Mouse (Mus musculus) right cerebral cortex, postnatal 10 days (tissue): Measurements from ENCODE around the gene Olfr410.

Experiments
- DNase-seq, 2 experiments: peaks; one replicate each; pipeline ENCODE4 v3.0.0; 2021; ENCODE audit warnings: low spot score in 2 of 2

Gene Olfr410

DNA sequence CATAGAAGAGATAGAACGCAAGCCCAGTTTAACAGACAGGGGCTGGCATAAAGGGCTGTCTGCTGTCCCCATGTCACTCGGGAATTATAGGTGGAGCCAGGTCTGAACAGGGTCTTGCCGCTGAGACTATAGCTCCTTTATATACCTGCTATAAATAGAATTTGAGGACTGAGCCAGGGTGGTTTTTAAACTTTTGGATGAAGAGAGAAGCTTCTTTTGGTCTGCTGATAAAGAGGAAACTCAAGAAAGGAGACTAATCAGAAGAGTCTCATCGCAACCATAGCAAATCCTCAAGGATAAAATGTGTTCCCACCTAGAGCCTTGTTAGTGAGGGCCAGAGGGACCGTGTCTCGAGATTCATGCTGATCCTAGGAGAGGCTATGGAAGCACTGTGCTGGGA, at the start of gene Olfr410:
Gene Olfr410 (minus strand): TSS at position 101 of the 400 bp plus-strand sequence.
- DNase-seq = no peak

DNA sequence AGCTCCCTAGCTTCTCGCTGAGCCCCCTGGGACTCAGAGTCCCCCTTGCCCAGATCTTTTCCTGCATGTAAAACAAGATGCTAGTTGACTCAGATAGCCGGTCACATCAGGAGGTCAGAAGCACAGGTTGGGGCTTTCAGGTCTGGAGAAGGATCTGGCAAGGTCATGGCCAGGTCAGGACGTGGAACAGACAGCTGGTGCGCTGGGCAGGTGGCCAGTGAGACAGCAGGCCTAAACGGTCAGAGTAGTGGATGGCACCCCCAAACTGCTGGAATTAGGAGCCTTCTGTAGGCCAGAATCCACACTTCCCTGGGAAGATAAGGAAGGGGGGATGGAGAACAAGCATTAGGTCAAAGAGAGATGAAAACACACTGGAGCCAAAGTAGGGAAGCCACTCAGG, 49.4 kb upstream of the Olfr410 start:
- DNase-seq = no peak

DNA sequence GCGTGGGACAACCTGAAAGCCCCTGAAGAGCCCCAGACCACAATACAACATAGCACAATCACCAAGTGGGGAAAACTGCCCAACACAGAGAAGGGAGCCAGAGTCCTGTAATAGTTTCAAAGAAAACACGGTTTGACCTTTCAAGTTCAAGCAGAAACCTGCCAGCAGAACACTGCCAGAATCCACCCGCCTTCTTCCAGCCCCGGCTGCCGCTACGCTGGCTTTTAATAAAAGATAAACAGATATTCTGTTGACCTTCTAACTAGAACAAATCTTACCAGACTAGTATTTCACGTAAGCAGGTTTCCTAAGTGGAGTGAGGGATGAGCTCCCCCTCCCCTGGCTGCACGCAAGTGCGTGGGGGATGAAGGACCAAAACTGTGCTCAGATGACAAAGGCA, 47.8 kb upstream of the Olfr410 start:
- no peak for DNase-seq

DNA sequence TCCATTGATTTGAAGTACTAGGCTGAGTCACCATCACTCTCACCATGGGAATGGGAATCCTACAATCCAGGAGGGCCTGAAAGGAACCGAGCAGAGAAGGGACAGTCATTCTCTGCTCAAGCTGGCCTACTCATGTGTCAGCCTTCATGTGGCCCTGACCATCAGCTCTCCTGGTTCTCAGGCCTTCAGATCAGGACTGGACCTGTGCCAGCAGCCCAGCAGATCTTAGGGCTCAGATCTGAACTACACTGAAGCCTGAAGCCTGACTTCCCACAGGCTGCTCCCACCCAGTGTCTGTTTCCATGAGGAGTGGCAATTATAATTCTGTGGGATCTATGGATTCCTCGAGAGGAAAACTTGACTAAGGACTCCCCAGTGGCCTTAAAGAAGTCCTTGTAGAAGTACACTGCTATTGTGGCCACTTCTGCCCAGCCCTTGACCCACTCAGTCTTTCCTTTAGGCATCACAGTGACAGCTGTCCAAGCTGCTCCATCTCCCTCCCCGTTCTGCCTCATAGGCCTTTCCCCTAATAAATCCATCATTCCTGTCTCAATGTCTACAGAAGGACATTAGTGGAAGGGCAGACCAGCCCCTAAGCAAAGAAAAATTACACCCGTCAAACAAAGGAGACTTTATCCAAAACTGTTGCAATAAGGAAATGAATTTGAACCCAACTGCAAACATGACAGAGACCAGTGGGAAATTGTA, 41.5 kb upstream of the Olfr410 start:
- DNase-seq = no peak

DNA sequence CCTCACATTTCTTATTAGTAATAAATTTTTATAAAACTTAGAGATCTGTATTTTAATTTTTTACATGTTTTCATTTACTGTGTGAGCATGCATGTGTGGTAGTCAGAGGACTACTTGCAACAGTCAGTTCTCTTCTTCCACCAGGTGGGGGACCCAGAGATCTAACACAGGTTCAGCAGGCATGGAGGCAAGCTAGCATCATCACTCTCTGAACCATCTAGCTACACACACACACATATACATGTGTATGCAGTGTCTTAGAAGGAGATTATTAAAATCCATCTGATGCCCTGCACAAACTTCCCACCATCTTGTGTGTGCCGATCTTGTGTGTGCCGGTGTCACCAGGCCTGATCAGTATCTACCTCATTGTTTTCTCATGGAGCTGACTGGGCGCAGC, 39.0 kb upstream of the Olfr410 start:
- DNase-seq = peak; percentile 87 to 89

DNA sequence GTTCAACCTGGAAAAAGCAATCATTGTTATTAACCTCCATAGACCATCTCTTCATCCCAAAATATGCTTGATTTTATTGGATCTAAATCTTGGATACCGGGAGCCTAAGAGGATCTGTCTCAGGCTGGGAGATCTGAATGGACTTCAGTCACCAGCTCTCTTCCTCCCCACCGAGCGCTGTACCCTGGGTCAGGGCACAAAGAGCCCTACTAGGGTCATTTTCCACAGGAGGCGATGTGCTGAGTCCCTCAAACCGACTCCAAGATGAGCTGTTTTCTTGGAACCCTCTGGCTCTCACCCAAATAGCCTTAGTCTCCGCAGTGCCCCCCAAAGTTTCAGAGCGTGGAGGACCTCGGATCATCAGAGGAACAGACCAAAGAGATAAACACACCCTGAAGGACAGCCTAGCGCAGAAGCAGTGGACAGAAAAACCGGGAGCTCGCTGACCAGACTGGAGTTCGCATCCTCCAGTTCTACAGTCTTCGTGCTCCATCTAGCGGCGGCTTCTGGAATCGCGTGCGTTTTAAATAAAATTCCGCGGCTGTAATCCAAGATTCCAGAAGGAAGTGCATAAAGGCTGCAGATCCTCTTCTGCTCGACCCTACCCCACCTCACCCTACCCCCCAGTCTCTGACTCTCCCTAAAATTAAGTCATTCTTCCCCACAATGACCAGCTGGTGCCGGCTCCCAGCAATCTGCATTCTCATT, 33.7 kb upstream of the Olfr410 start:
- DNase-seq = peak; percentile 82 to 87

DNA sequence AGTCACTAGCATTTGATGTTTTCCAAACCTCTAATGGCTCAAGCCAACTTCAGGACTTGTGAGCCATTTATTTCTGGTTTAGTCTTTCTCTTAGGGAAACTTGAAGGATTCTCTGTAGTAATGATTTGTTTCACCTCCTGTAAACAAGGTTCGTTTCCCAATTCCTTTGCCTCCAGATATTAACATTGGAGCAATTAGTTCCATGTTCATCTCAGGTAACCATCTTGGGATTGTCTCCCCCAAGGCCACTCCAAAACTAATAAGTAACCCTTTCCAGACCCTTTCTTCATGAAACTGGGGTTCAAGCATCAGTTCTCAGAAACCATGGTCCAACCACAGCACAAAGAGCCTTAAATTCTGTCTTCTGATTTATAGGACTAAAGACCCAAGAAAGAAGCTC, 23.9 kb upstream of the Olfr410 start, which contains the start of gene Olfr412:
Gene Olfr412 (plus strand): TSS at position 301 of the 400 bp plus-strand sequence.
- no peak for DNase-seq

DNA sequence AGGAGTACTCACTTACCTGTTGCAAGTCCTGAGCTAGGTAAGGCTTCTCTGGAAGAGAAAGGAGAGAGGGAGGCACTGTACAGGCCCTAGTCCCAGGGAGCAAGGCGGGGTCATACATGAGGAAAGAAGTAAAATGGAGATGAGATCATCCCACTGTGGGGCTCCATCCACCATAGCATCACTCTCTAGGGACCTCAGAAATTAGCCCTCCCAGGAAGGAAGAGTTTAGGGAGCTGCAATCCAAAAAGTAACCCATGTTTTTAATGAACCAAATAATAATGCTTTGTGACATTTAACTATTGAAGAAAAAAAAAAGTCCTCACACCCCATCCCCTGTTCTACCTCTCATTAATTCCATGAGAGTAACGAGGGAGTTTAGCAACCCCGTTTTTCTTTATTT, 14.7 kb upstream of the Olfr410 start, which contains the start of gene Olfr411:
Gene Olfr411 (minus strand): TSS at position 101 of the 400 bp plus-strand sequence.
- DNase-seq = no peak

DNA sequence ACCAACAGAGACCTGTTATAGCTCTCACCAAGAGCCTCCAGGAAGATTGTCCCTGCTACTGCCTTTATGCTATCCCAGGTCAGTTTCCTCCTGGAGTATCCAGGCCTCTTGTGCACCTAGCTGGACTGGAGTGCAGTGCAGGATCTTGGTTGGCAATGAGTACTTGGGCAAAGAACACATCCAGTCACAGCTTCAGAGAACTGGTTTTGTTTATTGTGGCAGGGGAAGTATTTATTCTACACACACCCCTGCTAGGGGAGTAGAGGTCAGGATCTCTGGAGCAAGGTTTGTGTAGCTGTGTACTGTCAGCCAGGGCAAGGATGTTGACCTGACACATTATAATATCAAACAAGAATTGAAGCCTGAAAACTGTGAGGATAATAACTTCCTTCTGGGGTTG, 9.1 kb downstream of the Olfr410 start:
- no peak for DNase-seq

DNA sequence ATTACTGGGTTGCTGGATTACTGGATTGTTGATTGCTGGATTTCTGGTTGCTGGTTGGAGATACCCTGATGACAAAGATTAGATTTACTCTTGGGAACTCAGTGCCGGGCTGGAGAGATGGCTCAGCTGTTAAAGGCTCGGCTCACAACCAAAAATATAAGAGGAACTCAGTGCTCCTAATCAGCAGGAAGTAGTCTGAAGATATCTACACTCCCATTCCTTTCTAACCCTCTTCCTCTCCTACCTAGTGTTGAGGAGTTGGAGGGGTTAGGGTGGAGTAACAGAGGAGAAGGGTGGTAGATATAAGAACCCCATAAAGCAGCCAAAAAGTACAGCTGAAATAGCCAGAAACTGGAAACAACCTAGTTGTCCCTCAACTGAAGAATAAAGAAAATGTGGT, 11.8 kb downstream of the Olfr410 start:
- DNase-seq = no peak

DNA sequence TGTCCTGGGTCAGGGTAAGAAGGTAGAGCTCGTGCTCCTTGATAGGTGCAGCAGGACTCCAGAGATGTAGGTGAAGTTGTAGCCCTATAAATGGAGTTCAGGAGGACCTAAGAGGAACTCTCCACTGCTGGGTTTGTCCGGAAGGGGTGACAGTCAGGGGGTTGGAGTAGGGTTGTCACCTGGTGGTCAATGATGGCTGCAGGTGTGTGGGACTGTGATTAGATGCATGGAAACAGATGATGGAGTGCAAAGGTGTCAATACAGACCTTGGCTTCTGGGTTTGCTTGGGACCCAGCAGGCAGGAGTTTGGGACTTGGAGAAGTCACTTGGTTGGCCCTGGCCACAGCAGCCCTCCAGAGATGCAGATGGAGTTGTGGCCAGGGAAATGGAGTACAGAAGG, 50.6 kb downstream of the Olfr410 start:
- DNase-seq = no peak

DNA sequence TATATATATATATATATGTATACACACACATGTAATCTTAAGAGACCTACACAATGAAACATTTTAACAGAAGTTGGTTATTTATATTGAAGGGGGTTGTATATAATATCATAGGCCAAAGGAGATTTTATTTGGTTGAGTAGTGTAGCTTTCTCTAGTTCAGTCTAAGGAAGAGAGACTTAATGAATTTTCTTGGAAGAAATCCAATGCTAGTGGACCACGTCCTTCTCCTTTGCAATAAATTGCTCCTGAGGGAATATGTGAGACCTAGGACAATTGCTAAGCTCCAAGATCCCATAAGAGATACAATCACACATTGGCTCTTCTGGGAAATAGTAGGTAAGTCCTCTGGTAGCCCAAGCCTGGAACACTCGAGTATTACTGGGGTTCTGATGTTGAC, 54.4 kb downstream of the Olfr410 start, which contains the start of gene Olfr59:
Gene Olfr59 (plus strand): TSS at position 301 of the 400 bp plus-strand sequence.
- DNase-seq = no peak
